Mouse (Mus musculus): ENCODE results near the gene Cenpc1. TPM values are rescaled to one million over a fixed set of nuclear protein-coding genes. Genes with fewer than 3 reads are reported as not detected.

Cenpc1 gene
- polyA plus RNA-seq, 1 experiment = 3.8 TPM

GRCm38 (mm10) chr5:86102176-86102575 lies 36.8 kb upstream of the Cenpc1 start:
- H3K4me3 ChIP-seq = no peak overlapping the region
- H3K36me3 ChIP-seq (ENCODE audit: control insufficient read depth, insufficient read depth) = peaks cover 3% of the 10 kb centered on the region
- H3ac ChIP-seq (ENCODE audit: control insufficient read depth, insufficient read length) = no peak overlapping the region
- H3K79me2 ChIP-seq (ENCODE audit: control insufficient read depth, insufficient read depth) = no peaks in the 10 kb centered on the region
- no peaks in the 10 kb centered on the region for H3K27me3 ChIP-seq (ENCODE audit: control insufficient read depth, insufficient read depth, insufficient read length)
- TF ChIP-seq E2F4 (IDR thresholded peaks at IDR 0.05; ENCODE audit: insufficient read depth) (no peak), MYOG (IDR thresholded peaks at IDR 0.05; ENCODE audit: control insufficient read depth in 1 of 3, insufficient read depth in 1 of 3, insufficient read length in 2 of 3, low read depth in 2 of 3) (no peak), REST (IDR thresholded peaks at IDR 0.05; ENCODE audit: insufficient read depth, insufficient read length) (no peak), POLR2A (IDR thresholded peaks at IDR 0.05; ENCODE audit: insufficient read length, low read depth) (no peak), MYOD1 (IDR thresholded peaks at IDR 0.05; ENCODE audit: control insufficient read depth in 1 of 3, insufficient read length in 2 of 3, low read depth in 2 of 3) (no peak), USF1 (IDR thresholded peaks at IDR 0.05; ENCODE audit: low read depth) (no peak), SRF (IDR thresholded peaks at IDR 0.05; ENCODE audit: control insufficient read depth, insufficient read length, low read depth) (no peak), TCF3 (IDR thresholded peaks at IDR 0.05; ENCODE audit: insufficient read length, low read depth) (no peak), POLR2AphosphoS2 (IDR thresholded peaks at IDR 0.05; ENCODE audit: insufficient read length, low read depth) (no peak), CEBPB (IDR thresholded peaks at IDR 0.05; ENCODE audit: insufficient read depth, poor library complexity, severe bottlenecking) (no peak)
- no peak overlapping the region for H3K4me2 ChIP-seq (ENCODE audit: low read depth)

- Histone ChIP-seq H3K4me2 (ENCODE audit: low read depth) (no peak overlapping the region), H3K4me3 (no peak overlapping the region), H3K79me2 (ENCODE audit: control insufficient read depth, insufficient read depth) (no peaks in the 10 kb centered on the region), H3K36me3 (ENCODE audit: control insufficient read depth, insufficient read depth) (no peaks in the 10 kb centered on the region), H3ac (ENCODE audit: control insufficient read depth, insufficient read length) (no peak overlapping the region), H3K27me3 (ENCODE audit: control insufficient read depth, insufficient read depth, insufficient read length) (no peaks in the 10 kb centered on the region)
- TF ChIP-seq POLR2A (IDR thresholded peaks at IDR 0.05; ENCODE audit: insufficient read length, low read depth) = no peak
- TF ChIP-seq POLR2AphosphoS2 (IDR thresholded peaks at IDR 0.05; ENCODE audit: insufficient read length, low read depth) = no peak
- no peak for TF ChIP-seq E2F4 (IDR thresholded peaks at IDR 0.05; ENCODE audit: insufficient read depth)
Measured at GRCm38 (mm10) chr5:86100621-86101020, 35.2 kb upstream of the Cenpc1 start.

DNA sequence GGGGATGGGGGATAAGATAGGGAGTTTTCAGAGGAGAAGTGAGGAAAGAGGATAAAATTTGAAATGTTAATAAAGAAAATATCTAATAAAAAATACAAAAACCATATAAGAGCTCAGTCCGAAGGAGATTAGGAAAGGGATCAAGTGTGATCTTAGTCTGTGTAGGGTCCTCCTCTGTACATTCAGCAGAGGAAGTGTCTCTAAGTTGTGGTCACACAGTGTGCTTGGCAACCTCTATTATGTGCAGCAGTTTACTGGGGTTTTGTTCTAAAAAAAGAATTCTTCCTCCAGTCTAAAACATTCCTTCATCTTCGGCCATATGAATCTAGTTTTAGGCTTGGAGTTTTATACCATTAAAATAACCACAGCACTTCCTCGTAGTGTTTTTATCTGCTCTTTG lies 33.6 kb upstream of the Cenpc1 start:
- Histone ChIP-seq H3K4me3 (no peak overlapping the region), H3K79me2 (ENCODE audit: control insufficient read depth, insufficient read depth) (no peaks in the 10 kb centered on the region), H3K4me2 (ENCODE audit: low read depth) (no peak overlapping the region), H3K27me3 (ENCODE audit: control insufficient read depth, insufficient read depth, insufficient read length) (no peaks in the 10 kb centered on the region), H3ac (ENCODE audit: control insufficient read depth, insufficient read length) (no peak overlapping the region), H3K36me3 (ENCODE audit: control insufficient read depth, insufficient read depth) (no peaks in the 10 kb centered on the region)
- TF ChIP-seq MAX (IDR thresholded peaks at IDR 0.05; ENCODE audit: low read depth) (no peak), CEBPB (IDR thresholded peaks at IDR 0.05; ENCODE audit: insufficient read depth, poor library complexity, severe bottlenecking) (no peak), TCF3 (IDR thresholded peaks at IDR 0.05; ENCODE audit: insufficient read length, low read depth) (no peak), SRF (IDR thresholded peaks at IDR 0.05; ENCODE audit: control insufficient read depth, insufficient read length, low read depth) (no peak), REST (IDR thresholded peaks at IDR 0.05; ENCODE audit: insufficient read depth, insufficient read length) (no peak), TCF12 (IDR thresholded peaks at IDR 0.05; ENCODE audit: insufficient read depth, poor library complexity, severe bottlenecking) (no peak), E2F4 (IDR thresholded peaks at IDR 0.05; ENCODE audit: insufficient read depth) (no peak), USF1 (IDR thresholded peaks at IDR 0.05; ENCODE audit: low read depth) (no peak), MYOG (IDR thresholded peaks at IDR 0.05; ENCODE audit: control insufficient read depth in 1 of 3, insufficient read depth in 1 of 3, insufficient read length in 2 of 3, low read depth in 2 of 3) (no peak), POLR2AphosphoS2 (IDR thresholded peaks at IDR 0.05; ENCODE audit: insufficient read length, low read depth) (no peak), POLR2A (IDR thresholded peaks at IDR 0.05; ENCODE audit: insufficient read length, low read depth) (no peak), MYOD1 (IDR thresholded peaks at IDR 0.05; ENCODE audit: control insufficient read depth in 1 of 3, insufficient read length in 2 of 3, low read depth in 2 of 3) (no peak)

DNA sequence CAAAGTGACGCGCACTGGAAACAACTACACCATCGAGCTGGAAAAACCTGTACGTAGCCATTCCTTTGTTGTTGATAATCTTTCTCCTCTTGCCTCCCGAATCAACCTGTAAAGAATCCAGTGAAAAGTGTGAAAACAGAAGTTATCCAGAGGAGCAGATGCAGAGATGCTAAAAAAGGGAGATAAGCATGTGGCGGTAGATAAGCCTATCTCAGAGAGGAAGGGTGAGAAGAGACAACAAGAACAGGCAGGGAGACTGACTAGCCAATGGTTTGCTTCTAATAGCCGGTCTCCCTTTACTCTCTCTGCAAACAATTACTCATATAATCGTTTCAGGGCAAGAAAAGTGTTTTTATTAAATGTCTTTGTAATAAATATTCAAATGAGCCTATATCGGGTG lies 29.4 kb upstream of the Cenpc1 start:
- Histone ChIP-seq H3K36me3 (ENCODE audit: control insufficient read depth, insufficient read depth) (no peaks in the 10 kb centered on the region), H3K4me2 (ENCODE audit: low read depth) (no peak overlapping the region), H3ac (ENCODE audit: control insufficient read depth, insufficient read length) (no peak overlapping the region), H3K79me2 (ENCODE audit: control insufficient read depth, insufficient read depth) (no peaks in the 10 kb centered on the region), H3K4me3 (no peak overlapping the region), H3K27me3 (ENCODE audit: control insufficient read depth, insufficient read depth, insufficient read length) (no peaks in the 10 kb centered on the region)
- TF ChIP-seq CEBPB (IDR thresholded peaks at IDR 0.05; ENCODE audit: insufficient read depth, poor library complexity, severe bottlenecking) (no peak), SRF (IDR thresholded peaks at IDR 0.05; ENCODE audit: control insufficient read depth, insufficient read length, low read depth) (no peak), POLR2AphosphoS2 (IDR thresholded peaks at IDR 0.05; ENCODE audit: insufficient read length, low read depth) (no peak), MYOD1 (IDR thresholded peaks at IDR 0.05; ENCODE audit: control insufficient read depth in 1 of 3, insufficient read length in 2 of 3, low read depth in 2 of 3) (no peak), MAX (IDR thresholded peaks at IDR 0.05; ENCODE audit: low read depth) (no peak), E2F4 (IDR thresholded peaks at IDR 0.05; ENCODE audit: insufficient read depth) (no peak), TCF12 (IDR thresholded peaks at IDR 0.05; ENCODE audit: insufficient read depth, poor library complexity, severe bottlenecking) (no peak), TCF3 (IDR thresholded peaks at IDR 0.05; ENCODE audit: insufficient read length, low read depth) (no peak), MYOG (IDR thresholded peaks at IDR 0.05; ENCODE audit: control insufficient read depth in 1 of 3, insufficient read depth in 1 of 3, insufficient read length in 2 of 3, low read depth in 2 of 3) (no peak), POLR2A (IDR thresholded peaks at IDR 0.05; ENCODE audit: insufficient read length, low read depth) (no peak), USF1 (IDR thresholded peaks at IDR 0.05; ENCODE audit: low read depth) (no peak), REST (IDR thresholded peaks at IDR 0.05; ENCODE audit: insufficient read depth, insufficient read length) (no peak)

- Histone ChIP-seq H3K27me3 (ENCODE audit: control insufficient read depth, insufficient read depth, insufficient read length) (no peaks in the 10 kb centered on the region), H3K79me2 (ENCODE audit: control insufficient read depth, insufficient read depth) (no peaks in the 10 kb centered on the region), H3ac (ENCODE audit: control insufficient read depth, insufficient read length) (no peak overlapping the region), H3K36me3 (ENCODE audit: control insufficient read depth, insufficient read depth) (no peaks in the 10 kb centered on the region), H3K4me2 (ENCODE audit: low read depth) (no peak overlapping the region), H3K4me3 (no peak overlapping the region)
- TF ChIP-seq TCF12 (IDR thresholded peaks at IDR 0.05; ENCODE audit: insufficient read depth, poor library complexity, severe bottlenecking) = no peak
- TF ChIP-seq USF1 (IDR thresholded peaks at IDR 0.05; ENCODE audit: low read depth) = no peak
- TF ChIP-seq MAX (IDR thresholded peaks at IDR 0.05; ENCODE audit: low read depth) = no peak
- no peak for TF ChIP-seq MYOD1 (IDR thresholded peaks at IDR 0.05; ENCODE audit: control insufficient read depth in 1 of 3, insufficient read length in 2 of 3, low read depth in 2 of 3)
- no peak for TF ChIP-seq E2F4 (IDR thresholded peaks at IDR 0.05; ENCODE audit: insufficient read depth)
- TF ChIP-seq TCF3 (IDR thresholded peaks at IDR 0.05; ENCODE audit: insufficient read length, low read depth) = no peak
- TF ChIP-seq MYOG (IDR thresholded peaks at IDR 0.05; ENCODE audit: control insufficient read depth in 1 of 3, insufficient read depth in 1 of 3, insufficient read length in 2 of 3, low read depth in 2 of 3) = no peak
- no peak for TF ChIP-seq POLR2AphosphoS2 (IDR thresholded peaks at IDR 0.05; ENCODE audit: insufficient read length, low read depth)
- no peak for TF ChIP-seq POLR2A (IDR thresholded peaks at IDR 0.05; ENCODE audit: insufficient read length, low read depth)
- no peak for TF ChIP-seq REST (IDR thresholded peaks at IDR 0.05; ENCODE audit: insufficient read depth, insufficient read length)
- TF ChIP-seq SRF (IDR thresholded peaks at IDR 0.05; ENCODE audit: control insufficient read depth, insufficient read length, low read depth) = no peak
- TF ChIP-seq CEBPB (IDR thresholded peaks at IDR 0.05; ENCODE audit: insufficient read depth, poor library complexity, severe bottlenecking) = no peak
Measured at GRCm38 (mm10) chr5:86086751-86087150, 21.4 kb upstream of the Cenpc1 start.

Measured in myocyte (in vitro differentiated cells).